Mouse (Mus musculus): Measurements from ENCODE around the gene Pigr.

DNA sequence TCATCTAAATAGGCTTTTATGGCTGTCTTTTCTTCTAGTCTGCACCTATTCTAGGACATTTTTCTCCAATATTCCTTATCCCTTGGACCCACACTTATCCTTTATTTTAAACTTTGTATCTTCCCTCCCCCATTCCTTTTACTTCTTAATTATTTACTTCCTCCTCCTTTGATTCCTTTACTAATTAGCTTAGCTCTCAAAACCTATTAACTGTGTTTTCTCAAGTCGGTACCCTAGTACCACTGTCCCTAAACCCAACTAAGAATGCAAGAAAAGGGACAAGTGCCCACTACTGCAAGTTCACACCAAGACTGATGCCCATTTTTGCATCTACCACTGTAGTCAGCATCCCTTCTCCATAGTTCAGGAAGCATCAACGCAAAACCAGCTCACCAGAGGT is 29.2 kb downstream of the Pigr start:
- TF ChIP-seq CTCF (IDR thresholded peaks at IDR 0.05; ENCODE audit: extremely low read depth, insufficient read depth, insufficient read length, insufficient replicate concordance) (no peak), POLR2A (IDR thresholded peaks at IDR 0.05; ENCODE audit: low read depth, low read length) (no peak)

Data from spleen, adult 2 months (tissue).